Mouse (Mus musculus) adrenal gland, adult 8-10 months (tissue): Measurements from ENCODE around the gene Sgms1. TPM values are rescaled to one million over a fixed set of nuclear protein-coding genes. Genes with fewer than 3 reads are reported as not detected.

Experiments
- DNase-seq: peaks from one replicate; pipeline ENCODE4 v3.0.0; 2022
- total RNA-seq, 4 experiments: library from RNA; stranded (reverse); gene quantifications; 2 replicates each; pipeline ENCODE4 v1.2.4; 2022

Sgms1 gene
- total RNA-seq, 4 experiments from 2014 or later: 96.1 to 103 (median 101) TPM

- DNase-seq: peak; percentile 90
These were observed 178.8 kb downstream of the Sgms1 start for GRCm38 (mm10) chr19:32210450-32211292.

DNA sequence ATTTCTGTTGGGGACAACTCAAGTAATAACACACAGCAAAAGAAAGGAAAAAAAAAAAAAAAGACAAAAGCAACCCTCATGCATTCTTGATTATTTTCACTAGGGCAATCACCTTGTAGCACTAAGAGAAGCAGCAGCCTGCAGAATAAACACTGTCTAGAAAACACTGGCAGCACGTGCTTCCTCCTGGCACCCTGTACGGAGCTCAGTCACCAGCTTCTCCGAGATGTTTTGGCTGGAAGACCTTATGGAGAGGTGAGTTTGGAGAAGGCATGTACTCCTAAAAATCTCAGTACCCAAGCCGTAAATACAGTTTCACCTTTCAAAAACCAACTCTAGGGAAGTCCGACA lies 179.4 kb downstream of the Sgms1 start:
- no peak for DNase-seq

GRCm38 (mm10) chr19:32202131-32203114 lies 187.1 kb downstream of the Sgms1 start:
- DNase-seq: no peak

GRCm38 (mm10) chr19:32199861-32200574 lies 189.5 kb downstream of the Sgms1 start:
- no peak for DNase-seq

- no peak for DNase-seq
These were observed 190.4 kb downstream of the Sgms1 start for GRCm38 (mm10) chr19:32199133-32199532.

- DNase-seq: no peak
These were observed 190.9 kb downstream of the Sgms1 start for GRCm38 (mm10) chr19:32198494-32199106.

- no peak for DNase-seq
These were observed 192.3 kb downstream of the Sgms1 start for GRCm38 (mm10) chr19:32196976-32197819.

DNA sequence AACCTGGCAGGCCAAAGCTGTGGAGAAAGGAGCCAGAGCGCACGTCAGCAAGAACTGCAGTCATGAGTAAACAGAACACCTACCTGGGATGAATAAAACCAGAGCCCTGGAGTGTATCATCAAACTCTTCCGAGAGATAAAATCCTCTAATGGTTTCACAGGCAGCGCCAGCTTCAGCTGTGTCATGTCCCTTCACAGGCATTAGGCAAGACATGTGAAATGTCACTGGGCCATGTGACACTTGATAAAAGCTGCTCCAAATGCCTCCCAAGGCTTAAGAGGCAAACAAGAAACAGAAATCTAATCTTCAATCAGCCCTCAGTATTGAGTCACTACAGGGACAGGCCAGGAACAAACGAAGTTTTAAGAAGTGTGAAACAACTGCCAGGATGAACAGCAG lies 193.3 kb downstream of the Sgms1 start:
- DNase-seq: peak; percentile 60

DNA sequence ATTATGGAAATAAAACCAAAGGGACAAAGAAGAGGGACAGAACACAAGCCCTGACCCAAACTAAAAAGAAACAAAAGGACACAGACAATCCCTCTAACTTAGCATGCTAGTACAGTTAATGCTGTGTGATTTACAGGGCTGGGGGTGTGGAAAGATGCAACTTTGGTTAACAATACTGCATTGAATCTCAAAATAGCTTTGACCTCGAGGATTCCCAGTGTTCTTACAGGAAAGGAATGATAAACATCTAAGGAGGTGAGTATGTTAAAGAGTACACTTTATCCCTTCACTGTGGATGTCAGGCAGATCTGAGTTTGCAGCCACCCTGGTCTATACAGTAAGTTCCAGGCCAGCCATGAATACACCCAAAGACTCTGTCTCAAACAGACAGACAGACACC lies 194.7 kb downstream of the Sgms1 start:
- DNase-seq: no peak

DNA sequence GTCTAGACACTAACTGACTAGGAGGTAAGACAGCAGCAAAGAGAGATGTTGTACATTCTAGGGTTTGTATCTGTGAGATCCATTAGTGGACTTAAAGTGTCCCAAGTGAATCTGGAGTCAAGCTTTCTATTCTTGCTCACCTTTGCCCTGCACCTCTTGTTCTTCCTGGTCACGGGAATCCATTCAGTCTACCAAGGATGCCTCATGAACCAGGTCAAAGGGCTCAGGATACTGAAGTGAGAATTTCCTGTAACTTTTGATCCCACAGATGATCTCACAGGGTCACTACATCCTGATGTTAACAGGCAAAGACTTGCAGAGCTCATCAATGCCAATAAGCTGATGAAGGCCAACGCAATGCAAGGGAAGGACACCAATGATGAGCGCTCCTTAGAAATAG lies 195.4 kb downstream of the Sgms1 start:
- DNase-seq: no peak

- no peak for DNase-seq
These were observed 197.9 kb downstream of the Sgms1 start for GRCm38 (mm10) chr19:32191596-32191995.

GRCm38 (mm10) chr19:32189961-32190360 lies 199.6 kb downstream of the Sgms1 start:
- DNase-seq: no peak

DNA sequence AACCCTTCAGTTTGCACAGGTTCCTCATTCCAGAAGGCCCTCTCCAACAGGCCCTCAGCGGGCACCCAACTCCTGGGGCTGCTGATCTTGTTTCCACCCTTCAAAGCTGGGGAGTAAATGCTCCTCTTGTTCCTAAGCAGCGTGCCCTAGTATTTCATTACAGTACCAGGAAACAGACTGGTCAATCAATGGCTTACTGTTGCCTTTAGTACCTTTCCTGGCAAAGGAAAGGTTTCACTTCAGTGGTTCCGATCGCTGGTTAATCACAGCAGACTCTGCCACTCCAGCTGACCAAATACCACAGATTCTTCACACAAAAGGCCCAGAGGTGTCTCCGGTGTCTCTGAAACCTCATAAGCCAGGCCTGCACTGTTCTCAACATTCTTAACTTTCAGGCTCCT lies 200.5 kb downstream of the Sgms1 start:
- DNase-seq: no peak

- DNase-seq: no peak
These were observed 202.9 kb downstream of the Sgms1 start for GRCm38 (mm10) chr19:32186594-32187092.

- no peak for DNase-seq
These were observed 206.5 kb downstream of the Sgms1 start for GRCm38 (mm10) chr19:32183005-32183404.

DNA sequence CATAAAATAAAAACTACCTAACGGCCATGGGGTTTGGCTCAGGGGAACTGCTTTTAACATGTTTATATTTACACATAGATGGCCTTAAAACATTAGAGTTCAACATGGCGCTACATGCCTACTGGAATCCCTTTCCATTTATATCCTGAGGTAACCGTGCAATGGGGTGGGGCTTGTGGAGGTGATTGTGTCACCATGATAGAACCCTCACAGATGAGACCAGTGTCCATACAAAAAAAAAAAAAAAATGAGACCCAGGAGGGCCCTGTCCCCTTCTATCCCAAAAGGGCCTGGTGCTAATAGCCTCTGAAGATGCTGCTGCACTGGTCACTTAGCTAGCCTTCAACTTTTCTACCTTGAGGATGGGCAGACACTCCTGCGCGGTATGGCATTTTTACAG lies 207.0 kb downstream of the Sgms1 start:
- no peak for DNase-seq

DNA sequence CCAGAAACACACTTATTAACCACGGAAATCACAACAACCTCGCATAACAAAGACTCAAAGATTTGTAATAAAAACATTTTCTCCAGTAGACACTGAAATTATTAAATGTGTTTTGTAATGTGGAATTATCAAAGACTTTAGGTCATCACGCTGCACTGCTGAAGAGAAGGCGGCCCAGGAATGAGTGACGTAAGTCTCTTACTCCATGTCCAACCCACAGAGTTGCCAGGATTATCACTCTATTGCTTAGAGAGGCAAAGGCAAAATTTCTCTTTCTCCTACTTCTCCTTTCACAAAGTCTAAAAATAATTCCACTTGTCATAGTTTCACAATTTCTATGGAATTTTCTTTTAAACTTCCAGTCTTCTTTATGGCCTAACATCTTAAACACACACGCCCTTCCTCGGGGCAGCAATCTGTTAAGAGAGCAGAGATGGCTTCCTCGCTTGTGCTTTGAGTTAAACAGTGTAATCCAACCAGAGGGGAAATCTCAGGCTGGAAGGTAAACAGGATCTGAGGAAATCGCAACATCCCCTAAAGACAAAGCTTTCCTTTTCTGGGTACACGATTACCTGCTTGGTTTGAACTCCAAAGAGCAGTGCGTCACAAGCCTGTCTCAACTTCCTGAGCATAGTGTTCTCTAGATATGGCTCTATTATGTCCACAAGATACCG lies 207.7 kb downstream of the Sgms1 start:
- no peak for DNase-seq

GRCm38 (mm10) chr19:32180756-32181674 lies 208.5 kb downstream of the Sgms1 start:
- peak; percentile 84 for DNase-seq

DNA sequence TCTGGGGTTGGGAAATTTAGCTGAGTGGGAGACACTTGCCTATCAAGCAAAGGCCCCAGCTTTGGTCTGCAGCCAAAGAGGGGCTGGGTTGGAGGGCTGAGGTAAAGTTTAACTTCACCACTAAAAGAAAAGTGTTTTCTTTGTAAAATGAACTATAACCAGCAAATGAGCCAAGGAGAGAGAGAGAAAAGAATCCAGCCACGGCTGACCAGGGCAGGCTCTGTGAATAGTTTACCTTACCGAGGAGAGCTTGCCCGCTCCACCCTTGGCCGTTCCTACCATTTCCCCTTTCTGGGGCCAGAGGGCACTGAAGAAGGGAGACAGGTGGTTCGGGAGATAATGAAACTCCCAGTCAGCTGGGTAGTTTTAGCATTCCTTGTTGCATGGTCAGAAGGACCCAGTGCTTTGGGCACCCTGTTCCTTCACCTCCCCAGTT lies 209.5 kb downstream of the Sgms1 start:
- no peak for DNase-seq
